Mouse (Mus musculus) neural tube, postnatal 0 days (tissue): ENCODE data around the gene Eng. TPM values are rescaled to one million over a fixed set of nuclear protein-coding genes. Genes with fewer than 3 reads are reported as not detected.

Experiments
- microRNA counts: library from miRNA; unstranded; fragments of <30 nt; microRNA quantifications from one replicate; lab custom pipeline; 2015
- microRNA-seq: library from miRNA; unstranded; fragments of <30 nt; microRNA quantifications from one replicate; pipeline ENCODE4, GENCODE M21; 2016
- polyA plus RNA-seq: library from polyadenylated mRNA; unstranded; fragments of >200 nt; fragmentation: Nextera tagmentation; extraction: Ambion mirVana; gene quantifications from 2 replicates; pipeline ENCODE4 v1.2.1, GENCODE M21; 2015

Gene Eng
- polyA plus RNA-seq: 22.6 and 25.0 TPM in 2 replicates

GRCm38 (mm10) chr2:32646379-32647056 lies at the start of gene Eng:
Gene Eng, plus strand, starts transcription at chr2:32646595.

GRCm38 (mm10) chr2:32599409-32599808 lies 47.0 kb upstream of the Eng start, which contains the start of gene St6galnac6:
Gene St6galnac6, plus strand, starts transcription at chr2:32599709.

GRCm38 (mm10) chr2:32621517-32621859 lies 24.9 kb upstream of the Eng start, which contains the start of gene Ak1:
Gene Ak1, plus strand, starts transcription at chr2:32621758.

GRCm38 (mm10) chr2:32704021-32704421 lies 57.6 kb downstream of the Eng start, which contains the start of gene Fpgs:
Gene Fpgs, minus strand, starts transcription at chr2:32704145.

GRCm38 (mm10) chr2:32712934-32713817 lies 66.8 kb downstream of the Eng start, which contains the start of gene Cdk9:
Gene Cdk9, minus strand, starts transcription at chr2:32713076.

GRCm38 (mm10) chr2:32720681-32721229 lies 74.4 kb downstream of the Eng start, which contains the start of gene Sh2d3c:
Gene Sh2d3c, plus strand, starts transcription at chr2:32721055.

MicroRNAs within 50 kb of the gene (microRNA counts, 519-probe panel; counts per million panel counts)
- microRNA mmu-miR-1954 (lab: Ali Mortazavi, UCI) (40.5 counts per million), microRNA mmu-miR-2861 (lab: Ali Mortazavi, UCI) (40.5 counts per million)

Small RNA genes within 50 kb of the gene (microRNA-seq; reads per million reads assigned to microRNA genes)
- gene Gm47291 (not detected), gene Mir1954 (not detected), gene Mir2861 (not detected), gene Mir3960 (not detected), gene Mir8093 (not detected)

Other genes with a start within 250 kb of the Eng start
- gene Naif1, start 196.1 kb upstream of the Eng start, polyA plus RNA-seq: 3.4 and 4.1 TPM in 2 replicates
- 45.4 and 50.9 TPM in 2 replicates for gene Slc25a25, start 195.2 kb upstream of the Eng start, polyA plus RNA-seq
- 8.4 and 9.0 TPM in 2 replicates for gene Fam102a, start 111.3 kb upstream of the Eng start, polyA plus RNA-seq
- 146 and 153 TPM in 2 replicates for gene Dpm2, start 75.7 kb upstream of the Eng start, polyA plus RNA-seq
- gene Pip5kl1, start 71.8 kb upstream of the Eng start, polyA plus RNA-seq: 15.4 and 21.2 TPM in 2 replicates
- gene 9430097D07Rik, start 70.9 kb upstream of the Eng start, polyA plus RNA-seq: 1.2 TPM in 2 replicates
- 43.1 and 45.8 TPM in 2 replicates for gene St6galnac4, start 59.5 kb upstream of the Eng start, polyA plus RNA-seq
- 21.6 and 23.7 TPM in 2 replicates for gene St6galnac6, start 46.9 kb upstream of the Eng start, polyA plus RNA-seq
- gene Ak1, start 24.8 kb upstream of the Eng start, polyA plus RNA-seq: 109 and 116 TPM in 2 replicates
- 20.9 and 21.2 TPM in 2 replicates for gene Fpgs, start 57.5 kb downstream of the Eng start, polyA plus RNA-seq
- gene Cdk9, start 66.5 kb downstream of the Eng start, polyA plus RNA-seq: 64.5 and 66.3 TPM in 2 replicates
- gene Sh2d3c, start 74.5 kb downstream of the Eng start, polyA plus RNA-seq: 50.6 and 52.5 TPM in 2 replicates
- gene 6330409D20Rik, start 94.4 kb downstream of the Eng start, polyA plus RNA-seq: 3.0 and 4.6 TPM in 2 replicates
- 52.3 and 58.5 TPM in 2 replicates for gene Tor2a, start 110.6 kb downstream of the Eng start, polyA plus RNA-seq
- gene Ttc16, start 129.0 kb downstream of the Eng start, polyA plus RNA-seq: 0.48 and 0.62 TPM in 2 replicates
- 4.9 and 6.7 TPM in 2 replicates for gene Ptrh1, start 129.2 kb downstream of the Eng start, polyA plus RNA-seq
- 1.5 and 1.6 TPM in 2 replicates for gene Cfap157, start 137.8 kb downstream of the Eng start, polyA plus RNA-seq
- 346 and 388 TPM in 2 replicates for gene Stxbp1, start 200.7 kb downstream of the Eng start, polyA plus RNA-seq
- gene Fam129b, start 229.5 kb downstream of the Eng start, polyA plus RNA-seq: 22.6 and 24.0 TPM in 2 replicates